Mouse (Mus musculus) limb, embryonic 11.5 days (tissue): ENCODE measurements around the gene Myo3a. TPM values are rescaled to one million over a fixed set of nuclear protein-coding genes. Genes with fewer than 3 reads are reported as not detected.

ENCODE experiments used
- ATAC-seq: fragments of 200-750 bp; cut with Nextera tagmentation; 2 replicates; pipeline ENCODE4 v1.8.0; 2017; ENCODE audit warnings: low read depth; ENCODE audit not compliant: insufficient number of reproducible peaks, low FRiP score, low TSS enrichment
- DNase-seq: peaks from one replicate; pipeline ENCODE4 v3.0.0-alpha.2; 2015; ENCODE audit warnings: low spot score
- H3K27ac ChIP-seq: fragments of 300-500 bp; sonication (generic); replicated peaks from 2 replicates; pipeline ENCODE4 v1.5.1; 2014; ENCODE audit warnings: low read depth, mild to moderate bottlenecking, low read length
- H3K27me3 ChIP-seq: fragments of 300-500 bp; sonication (generic); 2 replicates; pipeline ENCODE4 v1.6.1; 2014; ENCODE audit warnings: mild to moderate bottlenecking, low read length, mixed read lengths; ENCODE audit not compliant: control insufficient read depth, insufficient read depth
- H3K36me3 ChIP-seq: fragments of 300-500 bp; sonication (generic); 2 replicates; pipeline ENCODE4 v1.6.1; 2014; ENCODE audit warnings: mild to moderate bottlenecking, low read length, moderate library complexity, mixed read lengths; ENCODE audit not compliant: control insufficient read depth, insufficient read depth
- H3K4me1 ChIP-seq: fragments of 300-500 bp; sonication (generic); 2 replicates; pipeline ENCODE4 v1.6.1; 2014; ENCODE audit warnings: low read length, mixed read lengths; ENCODE audit not compliant: control insufficient read depth, insufficient read depth
- H3K4me2 ChIP-seq: fragments of 300-500 bp; sonication (generic); 2 replicates; pipeline ENCODE4 v1.6.1; 2014; ENCODE audit warnings: low read depth, mild to moderate bottlenecking, moderate library complexity; ENCODE audit not compliant: severe bottlenecking
- H3K4me3 ChIP-seq: fragments of 300-500 bp; sonication (generic); 2 replicates; pipeline ENCODE4 v1.5.1; 2014; ENCODE audit warnings: low read depth, low read length
- H3K9ac ChIP-seq: fragments of 300-500 bp; sonication (generic); 2 replicates; pipeline ENCODE4 v1.6.1; 2014; ENCODE audit warnings: mild to moderate bottlenecking, low read length
- H3K9me3 ChIP-seq: fragments of 300-500 bp; sonication (generic); 2 replicates; pipeline ENCODE4 v1.6.1; 2016; ENCODE audit warnings: low read length; ENCODE audit not compliant: control insufficient read depth
- WGBS: fragments of 180-500 bp; shearing (Covaris S2); extraction: QIAGEN DNeasy Blood & Tissue Kit; methylation state at CpG from one replicate; pipeline ENCODE4 v1.1.7; 2014; 5-methylcytosine and 5-hydroxymethylcytosine counted together
- microRNA-seq: library from miRNA; unstranded; fragments of <30 nt; microRNA quantifications from one replicate; pipeline ENCODE4, GENCODE M21; 2016
- polyA plus RNA-seq: library from polyadenylated mRNA; unstranded; fragments of >200 nt; fragmentation: Nextera tagmentation; extraction: Ambion mirVana; gene quantifications from 2 replicates; pipeline ENCODE4 v1.2.1, GENCODE M21; 2014

Myo3a gene
- polyA plus RNA-seq, 1 experiment from 2014 or later: 0.04 TPM

- DNase-seq: no peak
- WGBS: 79% methylated on average over 1 of the region's 1 CpGs
- no peak overlapping the region for H3K9ac ChIP-seq
- H3K4me2 ChIP-seq: no peak overlapping the region
- H3K9me3 ChIP-seq: no peaks in the 10 kb centered on the region
- no peaks in the 10 kb centered on the region for H3K4me1 ChIP-seq
- H3K27me3 ChIP-seq: no peaks in the 10 kb centered on the region
- ATAC-seq: no peak
- H3K36me3 ChIP-seq: no peaks in the 10 kb centered on the region
- H3K4me3 ChIP-seq: no peak overlapping the region
- no peak overlapping the region for H3K27ac ChIP-seq
Observed at GRCm38 (mm10) chr2:22648394-22648793, 421.1 kb downstream of the Myo3a start.

GRCm38 (mm10) chr2:22651826-22652225, 424.5 kb downstream of the Myo3a start:
- H3K9me3 ChIP-seq: no peaks in the 10 kb centered on the region
- DNase-seq (no peak), ATAC-seq (no peak)
- H3K27ac ChIP-seq: no peak overlapping the region
- H3K4me2 ChIP-seq: no peak overlapping the region
- no peaks in the 10 kb centered on the region for H3K27me3 ChIP-seq
- no peak overlapping the region for H3K4me3 ChIP-seq
- no peaks in the 10 kb centered on the region for H3K4me1 ChIP-seq
- H3K9ac ChIP-seq: no peak overlapping the region
- 87% methylated on average over 4 of the region's 4 CpGs for WGBS
- no peaks in the 10 kb centered on the region for H3K36me3 ChIP-seq

- WGBS: 71% methylated on average over 1 of the region's 1 CpGs
- H3K27ac ChIP-seq: no peak overlapping the region
Observed at GRCm38 (mm10) chr2:22663731-22664130, 436.4 kb downstream of the Myo3a start.

More at GRCm38 (mm10) chr2:22663731-22664130, 436.4 kb downstream of the Myo3a start:
- no peak overlapping the region for H3K4me3 ChIP-seq
- no peak overlapping the region for H3K9ac ChIP-seq
- H3K9me3 ChIP-seq: no peaks in the 10 kb centered on the region
- H3K27me3 ChIP-seq: no peaks in the 10 kb centered on the region
- H3K4me2 ChIP-seq: no peak overlapping the region
- no peaks in the 10 kb centered on the region for H3K36me3 ChIP-seq
- DNase-seq (no peak), ATAC-seq (no peak)
- H3K4me1 ChIP-seq: no peaks in the 10 kb centered on the region

Small RNA genes within 50 kb of the gene (microRNA-seq; reads per million reads assigned to microRNA genes)
- not detected for gene Gm23636
- gene Mir3967: not detected
